Mouse (Mus musculus): ENCODE measurements around the gene Olfr485.
"Not testable (repeated sequence)": the region's sequence is repeated elsewhere in the genome, so short reads cannot be mapped to it uniquely, and the experiment has no call there.

Olfr485 gene

DNA sequence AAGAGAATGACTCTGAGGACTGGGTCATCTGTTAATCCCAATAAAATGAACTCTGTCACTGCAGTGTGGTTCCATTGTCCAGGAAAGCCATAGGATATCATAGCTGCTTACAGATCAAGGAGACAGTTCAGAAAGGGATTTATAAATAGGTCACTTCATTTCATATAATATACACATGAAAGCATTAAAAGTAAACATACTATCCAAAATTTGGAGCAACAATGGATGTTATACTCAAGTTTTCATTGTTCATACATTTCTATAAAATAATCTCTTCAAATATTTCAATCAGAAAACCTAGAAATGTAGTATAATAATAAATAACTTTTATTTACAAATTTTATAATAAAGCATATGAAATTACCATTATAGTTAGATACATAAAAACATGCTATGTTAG lies at the start of gene Olfr485:
Gene Olfr485, minus strand, starts transcription at position 101 of the 400 bp plus-strand sequence.
- in situ Hi-C loops (cut with MboI; ENCODE audit: low pct_unique_long_range_greater_than_20kb in 1 of 2, low sequenced_read_pairs in 2 of 2, unreplicated experiment in 1 of 2), result no loop called here

DNA sequence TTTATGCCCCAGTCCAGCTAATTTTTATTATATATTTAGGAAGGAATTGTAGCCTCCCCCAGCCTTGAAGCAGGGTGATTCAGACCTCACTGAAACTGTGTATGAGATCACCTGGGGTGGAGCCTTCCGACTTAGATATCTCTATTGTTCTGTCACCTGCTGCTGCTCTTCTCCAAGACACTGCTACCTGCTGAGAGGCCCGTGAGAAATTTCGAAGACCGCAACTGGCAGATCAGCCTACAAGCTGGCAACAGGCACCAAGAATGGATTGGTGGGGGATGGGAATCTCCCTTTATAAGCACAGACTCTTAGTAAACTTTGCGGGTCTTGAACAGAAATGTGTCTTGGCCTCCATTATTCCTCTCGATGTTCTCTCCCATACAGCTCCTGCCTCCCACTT lies 37.3 kb upstream of the Olfr485 start:
- in situ Hi-C loops (cut with MboI; ENCODE audit: low pct_unique_long_range_greater_than_20kb in 1 of 2, low sequenced_read_pairs in 2 of 2, unreplicated experiment in 1 of 2), result loop anchor here in 1 of 2 experiments (25.0 kb wide), 1 partner anchor 465 kb away; the partner anchor contains the start of genes Olfr509 and Olfr510

DNA sequence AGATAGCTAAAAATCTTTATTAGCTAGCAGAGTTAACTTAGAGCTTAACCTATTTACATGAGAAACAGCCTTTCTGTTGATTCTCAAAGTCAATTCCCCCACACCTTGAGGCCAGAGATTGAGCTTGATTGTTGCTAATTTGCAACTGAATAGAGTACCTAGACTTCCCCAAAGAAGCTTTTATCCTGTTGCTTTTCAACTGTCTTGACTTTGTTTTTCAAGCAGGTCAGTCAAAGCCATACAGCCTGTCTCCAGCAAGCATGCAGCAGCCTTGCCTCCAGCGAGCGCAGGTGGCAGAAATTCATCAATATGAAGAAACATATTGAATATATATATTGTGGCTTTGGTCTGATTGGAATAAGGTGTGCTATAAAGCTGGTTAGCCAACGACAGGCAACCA lies 36.7 kb upstream of the Olfr485 start:
- in situ Hi-C loops (cut with MboI; ENCODE audit: low pct_unique_long_range_greater_than_20kb in 1 of 2, low sequenced_read_pairs in 2 of 2, unreplicated experiment in 1 of 2), result loop anchor here in 1 of 2 experiments (25.0 kb wide), 1 partner anchor 466 kb away; the partner anchor contains the start of genes Olfr509 and Olfr510

DNA sequence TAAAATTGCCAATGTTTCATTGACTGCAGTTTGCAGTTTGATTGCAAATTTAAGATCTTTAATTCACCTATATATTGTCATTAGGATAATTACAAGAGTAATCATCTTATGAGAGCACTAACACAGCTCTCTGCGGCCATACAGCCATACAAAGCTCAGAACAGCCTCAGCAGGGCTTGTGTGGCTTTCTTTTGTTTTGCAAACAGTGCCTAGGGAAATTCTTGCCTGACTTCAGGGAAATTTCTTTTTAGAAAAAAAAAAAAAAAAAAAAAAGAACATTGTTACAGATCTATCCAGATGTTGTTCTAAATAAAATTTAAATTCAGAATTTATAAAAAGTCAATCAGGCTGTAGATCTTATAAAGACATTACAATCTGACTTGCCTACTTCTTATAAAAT lies 33.0 kb upstream of the Olfr485 start:
- in situ Hi-C loops (cut with MboI; ENCODE audit: low pct_unique_long_range_greater_than_20kb in 1 of 2, low sequenced_read_pairs in 2 of 2, unreplicated experiment in 1 of 2), result loop anchor here in 1 of 2 experiments (25.0 kb wide), 1 partner anchor 470 kb away; the partner anchor contains the start of genes Olfr509 and Olfr510

DNA sequence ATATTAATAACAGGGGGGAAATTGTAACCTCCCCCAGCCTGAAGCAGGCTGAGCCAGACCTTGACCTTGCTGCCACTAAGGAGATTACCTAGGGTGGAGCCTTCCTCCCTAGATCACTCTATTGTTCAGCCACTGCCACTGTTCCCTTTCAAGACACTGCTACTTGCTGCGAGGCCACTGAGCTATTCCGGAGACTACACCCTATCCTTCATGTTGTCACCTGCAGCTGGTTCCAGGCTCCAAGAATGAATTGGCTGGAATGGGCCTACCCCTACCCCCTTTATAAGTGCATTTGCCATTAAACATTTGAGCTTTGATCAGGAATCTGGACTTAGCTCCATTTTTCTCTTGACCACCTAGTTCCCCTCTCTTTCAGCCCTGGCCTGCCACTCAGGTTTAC lies 31.5 kb upstream of the Olfr485 start:
- in situ Hi-C loops (cut with MboI; ENCODE audit: low pct_unique_long_range_greater_than_20kb in 1 of 2, low sequenced_read_pairs in 2 of 2, unreplicated experiment in 1 of 2), result loop anchor here in 1 of 2 experiments (25.0 kb wide), 1 partner anchor 471 kb away; the partner anchor contains the start of genes Olfr509 and Olfr510

DNA sequence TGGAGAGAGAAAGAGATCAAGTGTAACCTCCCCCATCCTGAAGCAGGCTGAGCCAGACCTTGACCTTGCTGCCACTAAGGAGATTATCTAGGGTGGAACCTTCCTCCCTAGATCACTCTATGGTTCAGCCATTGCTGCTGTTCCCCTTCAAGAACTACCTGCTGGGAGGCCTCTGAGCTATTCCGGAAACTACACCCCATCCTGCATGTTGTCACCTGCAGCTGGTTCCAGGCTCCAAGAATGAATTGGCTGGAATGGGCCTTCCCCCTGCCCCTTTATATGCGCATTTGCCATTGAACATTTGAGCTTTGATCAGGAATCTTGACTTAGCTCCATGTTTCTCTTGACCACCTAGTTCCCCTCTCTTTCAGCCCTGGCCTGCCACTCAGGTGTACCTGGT lies 25.6 kb upstream of the Olfr485 start:
- in situ Hi-C loops (cut with MboI; ENCODE audit: low pct_unique_long_range_greater_than_20kb in 1 of 2, low sequenced_read_pairs in 2 of 2, unreplicated experiment in 1 of 2), result loop anchor here in 1 of 2 experiments (25.0 kb wide), 1 partner anchor 477 kb away; the partner anchor contains the start of genes Olfr509 and Olfr510

DNA sequence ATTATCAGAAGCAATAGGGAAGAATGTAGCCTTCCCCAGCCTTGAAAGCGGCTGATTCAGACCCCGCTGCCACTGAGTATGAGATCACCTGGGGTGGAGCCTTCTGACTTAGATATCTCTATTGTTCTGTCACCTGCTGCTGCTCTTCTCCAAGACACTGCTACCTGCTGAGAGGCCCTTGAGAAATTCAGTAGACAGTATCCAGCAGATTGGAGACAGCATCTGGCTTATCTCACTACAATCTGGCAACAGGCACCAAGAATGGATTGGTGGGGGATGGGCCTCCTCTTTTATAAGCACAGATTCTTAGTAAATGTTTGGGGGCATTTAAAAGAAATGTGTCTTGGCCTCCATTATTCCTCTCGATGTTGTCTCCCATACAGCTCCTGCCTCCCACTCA lies 24.7 kb upstream of the Olfr485 start:
- in situ Hi-C loops (cut with MboI; ENCODE audit: low pct_unique_long_range_greater_than_20kb in 1 of 2, low sequenced_read_pairs in 2 of 2, unreplicated experiment in 1 of 2), result loop anchor here in 1 of 2 experiments (25.0 kb wide), 1 partner anchor 478 kb away; the partner anchor contains the start of genes Olfr509 and Olfr510

DNA sequence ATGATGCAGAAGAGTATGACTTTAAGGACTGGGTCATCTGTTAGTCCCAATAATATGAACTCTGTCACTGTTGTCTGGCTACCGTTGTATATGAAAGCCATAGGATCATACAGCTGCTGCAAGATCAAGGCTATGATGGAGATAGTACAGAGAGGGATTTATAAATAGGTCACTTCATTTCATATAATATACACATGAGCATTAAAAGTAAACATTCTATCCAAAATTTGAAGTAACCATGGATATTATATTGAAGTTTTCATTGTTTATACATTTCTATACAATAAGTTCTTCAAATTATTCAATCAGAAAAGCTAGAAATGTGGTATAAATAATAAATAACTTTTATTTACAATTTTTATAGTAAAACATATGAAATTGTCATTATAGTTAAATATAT lies 13.0 kb upstream of the Olfr485 start, which contains the start of gene Olfr486:
Gene Olfr486, minus strand, starts transcription at position 101 of the 400 bp plus-strand sequence.
- in situ Hi-C loops (cut with MboI; ENCODE audit: low pct_unique_long_range_greater_than_20kb in 1 of 2, low sequenced_read_pairs in 2 of 2, unreplicated experiment in 1 of 2), result not testable (repeated sequence)

DNA sequence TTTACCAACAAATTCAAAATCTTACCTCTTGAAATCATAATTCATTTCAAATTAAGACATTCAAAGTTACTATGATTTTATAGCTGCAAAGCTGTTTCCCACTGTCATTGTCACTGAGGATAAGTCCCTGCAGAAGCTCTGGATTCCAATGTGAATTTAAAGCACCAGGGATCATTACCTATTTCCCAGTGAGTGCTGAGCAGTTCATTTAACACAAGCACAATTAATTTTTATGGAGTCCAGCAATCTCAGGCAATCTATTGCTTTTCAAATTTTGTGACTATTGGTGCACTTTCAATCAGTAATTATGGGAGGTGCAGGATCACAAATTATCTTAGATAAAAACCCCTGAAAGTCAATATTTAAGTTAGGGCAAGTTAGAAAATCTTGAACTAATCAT lies 32.3 kb downstream of the Olfr485 start, which contains the start of gene Olfr484:
Gene Olfr484, minus strand, starts transcription at position 101 of the 400 bp plus-strand sequence.
- in situ Hi-C loops (cut with MboI; ENCODE audit: low pct_unique_long_range_greater_than_20kb in 1 of 2, low sequenced_read_pairs in 2 of 2, unreplicated experiment in 1 of 2), result no loop called here

DNA sequence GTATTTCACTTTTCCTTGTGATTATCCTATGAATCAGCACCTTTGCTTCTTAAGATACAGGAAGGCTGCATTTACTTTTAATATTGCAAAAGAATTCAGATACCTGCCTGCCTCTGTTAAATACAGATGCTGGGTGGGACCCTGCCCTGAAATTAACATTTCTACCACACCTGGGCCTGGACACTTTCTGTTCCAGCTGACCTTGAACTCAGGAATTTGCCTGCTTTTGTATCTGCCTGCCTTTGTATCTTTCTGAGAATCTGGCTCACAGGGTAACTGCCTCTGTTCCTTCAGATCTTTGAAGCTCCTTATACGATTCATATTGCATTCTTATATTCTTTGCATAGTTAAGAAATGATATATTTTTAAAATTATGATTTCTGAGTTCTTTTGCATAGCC lies 38.3 kb downstream of the Olfr485 start:
- in situ Hi-C loops (cut with MboI; ENCODE audit: low pct_unique_long_range_greater_than_20kb in 1 of 2, low sequenced_read_pairs in 2 of 2, unreplicated experiment in 1 of 2), result no loop called here

DNA sequence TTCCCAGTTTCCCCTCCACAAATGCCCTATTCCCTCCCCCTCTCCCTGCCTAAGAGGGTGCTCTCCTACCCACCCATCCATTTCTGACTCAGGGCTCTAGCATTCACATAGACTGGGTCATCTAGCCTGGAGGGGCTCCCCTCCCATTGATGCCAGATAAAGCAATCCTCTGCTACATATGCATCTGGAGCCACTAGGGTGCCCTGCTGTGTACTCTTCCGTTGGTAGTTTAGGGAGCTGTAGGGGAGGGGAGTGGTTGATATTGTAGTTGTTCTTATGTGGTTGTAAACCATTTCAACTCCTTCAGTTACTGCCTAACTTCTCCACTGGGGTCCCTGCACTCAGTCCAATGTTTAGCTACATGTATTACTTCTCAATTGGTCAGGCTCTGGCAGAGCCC lies 39.0 kb downstream of the Olfr485 start:
- in situ Hi-C loops (cut with MboI; ENCODE audit: low pct_unique_long_range_greater_than_20kb in 1 of 2, low sequenced_read_pairs in 2 of 2, unreplicated experiment in 1 of 2), result no loop called here

Measured in mouse embryonic stem cell (cell line).